ENCODE assay signal across 8 mouse cellular contexts in the genomic region with DNA sequence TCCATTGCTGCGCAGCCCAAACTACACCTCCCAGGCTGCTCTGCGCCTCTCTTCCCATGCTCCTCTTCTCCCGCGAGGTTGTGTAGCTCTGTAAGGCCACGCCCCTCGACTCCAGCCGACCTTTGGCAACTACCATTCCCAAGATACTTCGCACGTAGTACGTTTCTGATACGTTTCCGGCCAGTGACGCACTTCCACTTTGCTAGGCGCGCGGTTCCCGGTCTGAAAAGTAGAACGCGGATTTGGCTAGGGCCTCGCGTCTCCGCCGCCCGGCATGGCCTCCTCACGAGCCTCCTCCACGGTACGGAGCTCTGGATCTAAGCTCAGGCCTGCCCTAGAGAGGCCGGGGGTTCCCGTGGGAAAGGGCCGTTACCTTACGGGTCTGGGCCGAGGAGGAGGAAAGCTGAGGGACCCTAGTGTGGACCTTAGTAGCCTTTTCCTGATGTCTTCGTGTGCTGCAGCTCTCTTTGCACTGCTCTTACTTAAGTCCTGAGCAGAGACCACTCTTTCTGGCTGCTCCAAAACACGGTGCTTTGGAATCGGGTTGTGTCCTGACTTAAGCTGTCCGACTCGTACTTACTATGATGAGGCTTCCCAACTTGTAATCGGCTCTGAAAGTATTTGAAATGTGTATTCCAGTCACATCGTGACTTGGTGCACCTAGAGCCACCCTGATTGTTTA. TPM values are rescaled to one million over a fixed set of nuclear protein-coding genes. Genes with fewer than 3 reads are reported as not detected.
DNase-seq lines count a peak whose midpoint lies in the region; ATAC-seq and TF ChIP-seq lines count a peak whose summit lies in the region.

A gene (minus strand): TSS at position 42 of the 682 bp plus-strand sequence.
A gene (plus strand): TSS at position 197 of the 682 bp plus-strand sequence.

- peak within 1 kb of the TSS; percentile 86 for H3K4me2 ChIP-seq in embryonic facial prominence, embryonic 14.5 days (ENCODE audit: low read depth, low read length)
- peak within 1 kb of the TSS; percentile 72 for H3K4me2 ChIP-seq in limb, embryonic 13.5 days (replicated peaks)
- peak within 1 kb of the TSS; percentile 72 for H3K4me2 ChIP-seq in midbrain, embryonic 16.5 days (ENCODE audit: low read length)

- WGBS in embryonic facial prominence, embryonic 14.5 days = 0% methylated on average over 39 of the region's 39 CpGs
- WGBS in heart, adult 2 months = under 1% methylated on average over 39 of the region's 39 CpGs
- WGBS in limb, embryonic 13.5 days = under 1% methylated on average over 39 of the region's 39 CpGs
- under 1% methylated on average over 39 of the region's 39 CpGs for WGBS in midbrain, embryonic 16.5 days

- TF ChIP-seq POLR2A in heart, adult 2 months (IDR thresholded peaks at IDR 0.05; ENCODE audit: insufficient read depth, low read depth, low read length) = peak; percentile 82

- H3K79me2 ChIP-seq in heart, adult 2 months (replicated peaks; ENCODE audit: control insufficient read depth, insufficient read depth, low read length) = peaks cover 6% of the 10 kb centered on the region

- peak; percentile 62; the same call in 1 of the 2 replicates for TF ChIP-seq EP300 in heart, adult 2 months (IDR thresholded peaks at IDR 0.05; ENCODE audit: insufficient read depth, low read depth, low read length)

- H3K9me3 ChIP-seq in embryonic facial prominence, embryonic 14.5 days (ENCODE audit: control insufficient read depth, low read length) = no peaks in the 10 kb centered on the region
- H3K9me3 ChIP-seq in limb, embryonic 13.5 days = no peaks in the 10 kb centered on the region
- no peaks in the 10 kb centered on the region for H3K9me3 ChIP-seq in midbrain, embryonic 16.5 days (replicated peaks; ENCODE audit: control insufficient read depth, low read length, poor library complexity, severe bottlenecking)

- H3K27me3 ChIP-seq in embryonic facial prominence, embryonic 14.5 days (replicated peaks; ENCODE audit: control insufficient read depth, insufficient read depth, low read length) = no peaks in the 10 kb centered on the region
- H3K27me3 ChIP-seq in heart, adult 2 months (ENCODE audit: control insufficient read depth, insufficient read depth, low read length) = no peaks in the 10 kb centered on the region
- no peaks in the 10 kb centered on the region for H3K27me3 ChIP-seq in limb, embryonic 13.5 days
- no peaks in the 10 kb centered on the region for H3K27me3 ChIP-seq in midbrain, embryonic 16.5 days (ENCODE audit: control insufficient read depth, insufficient read depth, low read depth, low read length)

- peaks cover 41% of the 10 kb centered on the region for H3K36me3 ChIP-seq in embryonic facial prominence, embryonic 14.5 days (ENCODE audit: control insufficient read depth, insufficient read depth, low read length)
- H3K36me3 ChIP-seq in heart, adult 2 months (ENCODE audit: control insufficient read depth, insufficient read depth, low read length) = peaks cover 7% of the 10 kb centered on the region
- peaks cover 41% of the 10 kb centered on the region for H3K36me3 ChIP-seq in limb, embryonic 13.5 days
- peaks cover 12% of the 10 kb centered on the region for H3K36me3 ChIP-seq in midbrain, embryonic 16.5 days (ENCODE audit: control insufficient read depth, insufficient read depth, low read length)

- TF ChIP-seq CTCF in heart, adult 2 months (IDR thresholded peaks at IDR 0.05) = no peak

- ATAC-seq in embryonic facial prominence, embryonic 14.5 days (ENCODE audit: low read depth) = peak; percentile 100
- ATAC-seq in limb, embryonic 13.5 days (ENCODE audit: low FRiP score, low read depth) = peak; percentile 99
- ATAC-seq in midbrain, embryonic 16.5 days = peak; percentile 100

- DNase-seq in 3T3-L1 (ENCODE audit: low read depth, low spot score) = peak; percentile 100
- DNase-seq in adrenal gland, postnatal 4 days (ENCODE audit: low spot score in 2 of 2) = peak; percentile 77 to 92
- DNase-seq in embryonic facial prominence, embryonic 14.5 days (ENCODE audit: low spot score) = peak; percentile 100
- DNase-seq in heart, adult 2 months = peak; percentile 95 to 98
- DNase-seq in kidney, adult 8-10 months = peak; percentile 99
- DNase-seq in spleen, postnatal 10 days (ENCODE audit: low spot score in 2 of 2) = peak; percentile 89 to 99

- H3K4me1 ChIP-seq in embryonic facial prominence, embryonic 14.5 days (ENCODE audit: control insufficient read depth, insufficient read depth, low read length) = peaks cover 19% of the 10 kb centered on the region; the same call in 1 of the 2 replicates
- peaks cover 3% of the 10 kb centered on the region for H3K4me1 ChIP-seq in heart, adult 2 months (ENCODE audit: control insufficient read depth, insufficient read depth, low read length)
- peaks cover 29% of the 10 kb centered on the region for H3K4me1 ChIP-seq in limb, embryonic 13.5 days
- peaks cover 31% of the 10 kb centered on the region for H3K4me1 ChIP-seq in midbrain, embryonic 16.5 days (ENCODE audit: control insufficient read depth, insufficient read depth, low read length)

- peak within 1 kb of the TSS; percentile 64 for H3K4me3 ChIP-seq in embryonic facial prominence, embryonic 14.5 days (ENCODE audit: low read depth, low read length)
- peak within 1 kb of the TSS; percentile 94 for H3K4me3 ChIP-seq in heart, adult 2 months
- H3K4me3 ChIP-seq in limb, embryonic 13.5 days = peak within 1 kb of the TSS; percentile 83
- peak within 1 kb of the TSS; percentile 68 for H3K4me3 ChIP-seq in midbrain, embryonic 16.5 days (ENCODE audit: low read depth, low read length)

- peak within 1 kb of the TSS; percentile 90 for H3K27ac ChIP-seq in embryonic facial prominence, embryonic 14.5 days (replicated peaks; ENCODE audit: low read depth, low read length)
- peak within 1 kb of the TSS; percentile 94 for H3K27ac ChIP-seq in heart, adult 2 months
- peak within 1 kb of the TSS; percentile 90 for H3K27ac ChIP-seq in limb, embryonic 13.5 days
- H3K27ac ChIP-seq in midbrain, embryonic 16.5 days (ENCODE audit: low read length) = peak within 1 kb of the TSS; percentile 78

- peak within 1 kb of the TSS; percentile 88 for H3K9ac ChIP-seq in embryonic facial prominence, embryonic 14.5 days (ENCODE audit: low read depth, low read length)
- H3K9ac ChIP-seq in heart, adult 2 months (ENCODE audit: low read depth, low read length) = peak within 1 kb of the TSS; percentile 79
- H3K9ac ChIP-seq in limb, embryonic 13.5 days = peak within 1 kb of the TSS; percentile 88
- H3K9ac ChIP-seq in midbrain, embryonic 16.5 days (ENCODE audit: low read depth, low read length) = peak within 1 kb of the TSS; percentile 78

- intact Hi-C loops in heart, adult 2 months (cut with DNase I) = loop anchor here (5.0 kb wide), 3 partner anchors 61 to 121 kb away; a partner anchor contains a TSS

RNA-seq across cellular contexts. Expression of the first gene that starts in this region (rescaled TPM):
- total RNA-seq in adrenal gland, postnatal 4 days (2021) = 100 to 1,000 TPM in 1 of 2 experiments, 10 to 100 TPM in 1; 94.2 to 102 TPM
- 167 and 176 TPM in 2 replicates for polyA plus RNA-seq in embryonic facial prominence, embryonic 14.5 days (2014; fragmentation: Nextera tagmentation; extraction: Ambion mirVana)
- 10 to 100 TPM; 44.6 to 47.7 TPM for total RNA-seq in heart, adult 2 months (2021)
- polyA plus RNA-seq in heart, adult 2 months (2012; rRNA removed) = 23.8 and 49.8 TPM in 2 replicates
- polyA plus RNA-seq in limb, embryonic 13.5 days (2015; fragmentation: Nextera tagmentation; extraction: Ambion mirVana) = 202 TPM in 2 replicates
- 75.1 and 76.4 TPM in 2 replicates for polyA plus RNA-seq in midbrain, embryonic 16.5 days (2015; fragmentation: Nextera tagmentation; extraction: Ambion mirVana)

RNA-seq across cellular contexts. Expression of the second gene that starts in this region (rescaled TPM):
- 10 to 100 TPM; 26.0 to 27.6 TPM for total RNA-seq in adrenal gland, postnatal 4 days (2021)
- polyA plus RNA-seq in embryonic facial prominence, embryonic 14.5 days (2014; fragmentation: Nextera tagmentation; extraction: Ambion mirVana) = 16.4 and 17.9 TPM in 2 replicates
- 1 to 10 TPM; 9.9 TPM for total RNA-seq in heart, adult 2 months (2021)
- 7.4 and 11.3 TPM in 2 replicates for polyA plus RNA-seq in heart, adult 2 months (2012; rRNA removed)
- 27.0 and 27.9 TPM in 2 replicates for polyA plus RNA-seq in limb, embryonic 13.5 days (2015; fragmentation: Nextera tagmentation; extraction: Ambion mirVana)
- 14.5 and 16.3 TPM in 2 replicates for polyA plus RNA-seq in midbrain, embryonic 16.5 days (2015; fragmentation: Nextera tagmentation; extraction: Ambion mirVana)

Comparison
In these comparisons a context has a peak if more than half of its experiments do, and no peak if none do; other contexts are left out.
1. Peak in every context shown above with its lines: DNase-seq, ATAC-seq, H3K4me3 ChIP-seq and H3K27ac ChIP-seq.